Mouse (Mus musculus) gastrocnemius, adult 18-20 months (tissue): ENCODE measurements around the gene Sf3a2. TPM values are rescaled to one million over a fixed set of nuclear protein-coding genes. Genes with fewer than 3 reads are reported as not detected.
A peak's percentile ranks its signal among the peaks of the same experiment; 100 is the strongest.
"Not testable (repeated sequence)": the region's sequence is repeated elsewhere in the genome, so short reads cannot be mapped to it uniquely, and the experiment has no call there.

Experiments used
- DNase-seq: peaks from one replicate; pipeline ENCODE4 v3.0.0; 2021; ENCODE audit warnings: low spot score
- total RNA-seq, 2 experiments: library from RNA; stranded (reverse); gene quantifications; 2 replicates each; pipeline ENCODE4 v1.2.3; 2021

Gene Sf3a2
- total RNA-seq, 2 experiments from 2014 or later: 27.3 to 27.6 TPM

- DNase-seq: no peak
Observed at GRCm38 (mm10) chr10:80823847-80824643, 26.0 kb downstream of the Sf3a2 start.

- DNase-seq: no peak
Observed at GRCm38 (mm10) chr10:80824827-80825226, 26.8 kb downstream of the Sf3a2 start.

- peak; percentile 100 for DNase-seq
Observed at GRCm38 (mm10) chr10:80826151-80827062, 28.4 kb downstream of the Sf3a2 start, which contains the start of gene Oaz1. Oaz1 (plus strand) TSS chr10:80826656.

GRCm38 (mm10) chr10:80827063-80827869 is 29.3 kb downstream of the Sf3a2 start:
- DNase-seq: no peak

- no peak for DNase-seq
Observed at GRCm38 (mm10) chr10:80827870-80828420, 29.9 kb downstream of the Sf3a2 start.

GRCm38 (mm10) chr10:80828587-80828986 is 30.6 kb downstream of the Sf3a2 start:
- DNase-seq: not testable (repeated sequence)

GRCm38 (mm10) chr10:80829359-80830278 is 31.6 kb downstream of the Sf3a2 start:
- no peak for DNase-seq

- no peak for DNase-seq
Observed at GRCm38 (mm10) chr10:80831136-80831535, 33.1 kb downstream of the Sf3a2 start.

GRCm38 (mm10) chr10:80832818-80833217 is 34.8 kb downstream of the Sf3a2 start:
- DNase-seq: no peak

GRCm38 (mm10) chr10:80835617-80836016 is 37.6 kb downstream of the Sf3a2 start:
- DNase-seq: no peak

GRCm38 (mm10) chr10:80836949-80837379 is 39.0 kb downstream of the Sf3a2 start:
- peak; percentile 47 for DNase-seq

GRCm38 (mm10) chr10:80837827-80838226 is 39.8 kb downstream of the Sf3a2 start:
- DNase-seq: peak; percentile 78

GRCm38 (mm10) chr10:80838346-80838912 is 40.4 kb downstream of the Sf3a2 start:
- DNase-seq: no peak

- no peak for DNase-seq
Observed at GRCm38 (mm10) chr10:80839848-80840247, 41.9 kb downstream of the Sf3a2 start.

- no peak for DNase-seq
Observed at GRCm38 (mm10) chr10:80841685-80842084, 43.7 kb downstream of the Sf3a2 start.

GRCm38 (mm10) chr10:80842334-80842733 is 44.3 kb downstream of the Sf3a2 start:
- DNase-seq: no peak

GRCm38 (mm10) chr10:80843087-80843930 is 45.3 kb downstream of the Sf3a2 start:
- no peak for DNase-seq

- DNase-seq: no peak
Observed at GRCm38 (mm10) chr10:80843931-80844547, 46.0 kb downstream of the Sf3a2 start, which contains the start of gene Lingo3. Lingo3 (minus strand) TSS chr10:80844039.
